Mouse (Mus musculus) c-Kit-positive CD71-negative TER-119-negative erythroid progenitor cells, embryonic 14.5 days (primary cell): ENCODE data around the gene Sox30.
"Not testable (repeated sequence)": the region's sequence is repeated elsewhere in the genome, so short reads cannot be mapped to it uniquely, and the experiment has no call there.

ENCODE experiments used
- DNase-seq: peaks from one replicate; pipeline ENCODE4 v3.0.0-alpha.2; 2013; ENCODE audit warnings: low read depth

The Sox30 gene

DNA sequence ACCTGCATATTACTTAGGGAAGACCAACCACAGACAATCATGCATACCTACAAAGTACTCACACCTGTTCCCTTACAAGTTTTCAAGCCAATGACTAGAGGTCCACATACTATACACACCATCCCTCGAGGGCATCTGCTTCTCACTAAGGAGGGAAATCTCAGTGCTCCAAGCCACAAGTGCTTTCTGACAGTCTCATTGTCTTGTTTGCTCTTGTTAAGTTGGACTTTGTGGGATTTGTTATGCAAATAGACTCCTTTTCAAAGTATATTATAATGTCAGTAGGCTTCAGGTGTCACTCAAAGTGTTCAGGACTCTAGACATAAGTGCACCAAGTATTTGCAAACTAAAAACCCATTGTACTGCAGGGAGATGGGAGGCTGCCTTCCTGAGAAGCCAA, 40.1 kb downstream of the Sox30 start:
- no peak for DNase-seq

DNA sequence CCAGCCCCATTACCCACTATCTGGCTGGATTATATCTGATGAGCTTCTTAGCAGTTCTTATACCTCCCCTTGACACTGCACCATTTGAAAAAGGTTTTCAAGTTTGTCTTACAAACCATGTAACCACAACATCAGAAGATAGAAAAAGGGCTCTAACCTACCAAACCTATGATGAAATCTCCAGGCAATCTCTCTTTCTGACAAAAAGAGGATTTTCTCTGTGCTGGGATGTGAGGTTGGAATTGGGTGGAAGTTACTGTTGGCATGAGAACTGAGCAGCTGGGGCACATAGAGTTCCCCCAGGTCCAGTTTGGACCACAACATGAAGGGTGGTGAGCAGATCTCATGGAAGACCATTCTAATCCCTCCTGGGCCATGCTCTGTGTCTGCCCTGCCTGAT, 41.7 kb downstream of the Sox30 start:
- no peak for DNase-seq

DNA sequence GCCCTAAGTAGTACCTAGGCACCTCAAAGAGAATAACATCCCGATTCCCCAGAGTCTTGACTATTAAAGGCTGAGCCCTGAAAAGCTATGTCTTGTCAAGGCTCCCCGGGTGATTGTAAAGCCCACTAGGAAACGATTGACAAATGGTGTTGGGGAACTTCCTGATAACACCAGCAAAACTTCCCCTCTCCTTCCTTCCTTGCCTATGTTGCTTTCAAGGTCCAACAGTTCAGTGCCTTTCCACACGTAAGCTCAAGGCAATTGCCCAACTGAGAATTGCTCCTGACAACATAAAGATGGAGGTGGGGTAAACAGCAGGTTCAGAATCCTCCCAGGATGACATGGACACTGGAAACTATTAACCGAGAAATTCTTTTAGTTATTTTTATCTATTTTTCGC, 42.9 kb downstream of the Sox30 start:
- DNase-seq, result no peak

DNA sequence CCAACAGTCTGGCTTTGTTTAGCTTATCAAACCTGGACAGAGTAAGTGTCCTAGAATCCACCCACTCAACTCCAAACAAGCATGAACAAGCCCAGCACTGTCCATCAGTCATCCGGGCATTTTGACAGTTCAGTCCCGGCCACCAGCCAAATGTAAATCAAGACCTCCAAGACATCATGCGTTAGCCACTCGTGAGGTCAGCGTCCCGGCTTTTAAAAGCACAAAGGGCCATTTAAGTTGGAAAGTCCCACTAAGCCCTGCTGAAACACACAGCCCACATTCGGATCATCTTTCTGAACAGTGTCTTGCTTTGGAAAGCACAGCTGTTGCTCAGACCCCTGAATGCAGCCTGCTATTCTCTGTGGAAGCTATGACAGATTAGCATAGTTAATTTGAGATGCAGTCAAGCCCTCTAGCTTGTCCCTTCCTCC, 45.9 kb downstream of the Sox30 start:
- no peak for DNase-seq

DNA sequence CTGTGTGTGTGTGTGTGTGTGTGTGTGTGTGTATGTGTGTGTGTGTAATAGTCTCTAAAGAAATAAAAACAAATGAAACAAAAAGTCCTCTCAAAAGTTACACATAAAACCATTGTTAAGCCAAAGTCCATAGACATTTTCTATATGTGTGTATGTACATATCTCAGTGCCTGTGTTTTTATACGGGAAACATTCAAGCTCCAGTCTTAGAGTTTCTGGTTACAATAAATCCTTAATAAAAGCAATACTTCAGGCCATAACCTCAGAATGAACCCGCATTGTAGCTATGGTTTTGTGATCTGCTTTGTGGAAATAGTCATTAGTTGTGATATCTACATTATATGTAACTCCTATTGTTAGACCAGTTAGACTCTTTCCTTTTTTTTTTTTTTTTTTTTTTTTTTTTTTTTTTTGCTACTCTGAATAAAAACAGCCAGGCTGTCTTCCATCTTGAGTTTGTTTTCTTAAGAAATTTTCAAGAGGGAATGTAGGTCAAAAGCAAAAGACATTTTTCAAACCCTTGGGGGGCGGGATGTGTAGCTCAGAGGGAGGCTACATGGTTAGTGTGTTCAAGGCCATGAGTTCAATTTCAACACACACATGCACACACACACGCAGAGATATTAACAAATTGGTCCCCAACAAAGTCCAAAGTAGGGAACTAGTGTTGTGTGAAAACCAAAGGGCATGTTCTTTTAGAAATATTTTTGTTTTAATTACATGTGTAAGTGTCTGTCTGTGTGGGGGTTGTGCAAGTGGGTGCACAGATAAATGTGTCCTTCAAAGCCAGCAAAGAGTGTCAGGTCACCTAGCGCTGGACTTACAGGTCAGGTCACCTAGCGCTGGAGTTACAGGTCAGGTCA, 48.1 kb downstream of the Sox30 start:
- DNase-seq, result no peak

DNA sequence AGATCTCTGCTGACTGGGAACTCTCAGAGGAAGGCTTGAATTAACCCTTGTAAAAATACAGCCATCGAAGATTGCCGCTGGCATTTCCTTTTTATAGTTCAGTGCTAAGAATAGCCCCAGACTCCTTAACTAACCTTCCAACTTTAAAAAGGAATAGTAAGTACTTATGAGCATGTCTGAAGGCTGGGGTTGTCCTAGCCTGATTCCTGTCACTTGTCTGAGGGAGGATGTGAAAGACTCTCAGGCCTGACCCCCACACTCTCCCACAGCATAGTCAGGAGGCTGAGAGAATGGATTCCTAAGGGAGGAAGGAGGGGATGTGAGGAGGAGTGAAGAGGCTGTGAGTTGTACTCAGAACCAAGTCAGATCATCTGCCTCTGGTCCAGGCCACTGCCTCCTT, 49.4 kb downstream of the Sox30 start:
- DNase-seq, result no peak

DNA sequence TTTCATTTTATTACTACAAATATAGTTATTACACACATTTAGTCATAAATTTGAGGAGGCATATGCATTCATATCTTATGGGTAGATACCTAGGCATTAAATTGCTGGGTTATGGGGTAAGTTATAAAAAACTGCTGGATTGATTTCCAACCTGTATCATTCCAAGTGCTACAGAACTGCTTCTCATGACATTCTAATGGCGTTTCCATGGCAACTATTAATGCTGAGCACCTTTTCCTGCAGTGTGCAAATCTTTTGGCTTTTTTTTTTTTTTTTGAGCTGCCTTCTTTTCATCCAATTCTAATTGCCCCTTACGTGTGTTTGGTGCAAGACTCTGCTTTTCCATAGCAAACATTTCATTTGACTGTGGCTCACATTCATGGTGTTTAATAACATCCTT, 49.9 kb downstream of the Sox30 start:
- DNase-seq, result no peak

DNA sequence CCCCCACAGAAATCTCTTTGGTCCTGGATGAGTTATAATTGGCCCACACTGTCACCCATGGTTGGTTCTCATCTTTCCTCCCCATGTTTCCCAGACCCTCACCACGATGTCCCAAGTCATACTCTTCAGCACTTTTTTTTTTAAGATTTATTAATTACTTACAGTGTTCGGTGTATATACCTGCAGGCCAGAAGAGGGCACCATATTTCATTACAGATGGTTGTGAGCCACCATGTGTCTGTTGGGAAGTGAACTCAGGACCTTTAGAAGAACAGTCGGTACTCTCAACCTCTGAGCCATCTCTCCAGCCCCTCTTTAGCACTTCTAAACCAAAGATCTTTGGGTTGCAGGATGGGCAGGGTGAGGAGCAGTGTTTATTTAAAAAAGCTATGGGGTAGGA, 51.4 kb downstream of the Sox30 start:
- no peak for DNase-seq

DNA sequence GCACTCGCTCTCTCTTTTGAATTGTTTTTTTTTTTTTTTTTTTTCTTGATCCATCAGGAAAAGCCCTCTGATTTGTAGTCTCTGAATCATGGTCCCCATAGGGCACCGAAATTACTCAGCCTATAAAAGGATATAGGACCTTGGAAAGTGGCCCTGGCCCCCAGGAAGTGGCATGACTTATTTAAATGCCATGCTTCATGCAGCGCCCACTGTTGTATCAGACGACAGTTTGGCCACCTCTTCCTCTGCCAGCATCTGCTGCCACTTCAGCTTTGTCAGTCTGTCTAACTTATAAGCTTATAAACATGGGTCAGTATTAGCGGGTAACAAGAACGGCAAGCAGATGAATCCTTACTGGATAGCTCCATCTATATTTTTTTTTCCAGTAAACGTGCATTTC, 52.8 kb downstream of the Sox30 start:
- DNase-seq, result no peak

DNA sequence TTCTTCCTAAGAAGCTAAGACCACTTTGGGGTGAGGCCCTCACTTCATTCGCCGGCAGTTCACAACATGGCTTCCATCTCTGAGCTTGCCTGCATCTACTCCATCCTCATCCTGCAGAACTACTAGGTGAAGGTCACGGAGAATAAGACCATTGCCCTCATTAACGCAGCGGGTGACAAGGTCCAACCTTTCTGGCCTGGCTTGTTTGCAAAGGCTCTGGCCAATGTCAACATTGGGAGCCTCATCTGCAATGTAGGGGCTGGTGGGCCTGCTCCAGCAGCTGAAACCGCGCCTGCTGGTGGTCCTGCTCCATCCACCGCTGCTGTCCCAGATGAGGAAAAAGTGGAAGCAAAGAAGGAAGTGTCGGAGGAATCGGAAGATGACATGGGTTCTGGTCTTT, 56.3 kb downstream of the Sox30 start:
- DNase-seq, result no peak

DNA sequence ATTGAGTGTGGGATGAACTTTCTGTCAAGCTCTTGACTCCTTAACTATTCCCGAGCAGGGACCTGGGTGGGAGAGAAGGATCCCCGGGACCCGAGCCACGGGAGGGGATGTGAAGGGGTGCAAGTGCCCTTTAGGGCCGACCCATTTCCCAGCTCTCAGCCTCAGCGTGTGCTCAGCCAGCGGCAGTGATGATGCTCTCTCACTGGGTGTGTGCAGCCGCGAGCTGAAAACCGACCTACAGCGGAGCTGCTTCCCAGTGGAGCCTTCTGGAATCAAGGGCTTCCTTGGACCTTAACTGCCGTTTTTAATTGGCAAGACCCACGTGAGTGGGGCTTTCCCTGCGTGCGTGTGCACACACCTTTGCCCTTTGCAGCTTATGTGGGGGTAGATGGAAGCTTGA, 58.8 kb downstream of the Sox30 start:
- DNase-seq, result no peak

DNA sequence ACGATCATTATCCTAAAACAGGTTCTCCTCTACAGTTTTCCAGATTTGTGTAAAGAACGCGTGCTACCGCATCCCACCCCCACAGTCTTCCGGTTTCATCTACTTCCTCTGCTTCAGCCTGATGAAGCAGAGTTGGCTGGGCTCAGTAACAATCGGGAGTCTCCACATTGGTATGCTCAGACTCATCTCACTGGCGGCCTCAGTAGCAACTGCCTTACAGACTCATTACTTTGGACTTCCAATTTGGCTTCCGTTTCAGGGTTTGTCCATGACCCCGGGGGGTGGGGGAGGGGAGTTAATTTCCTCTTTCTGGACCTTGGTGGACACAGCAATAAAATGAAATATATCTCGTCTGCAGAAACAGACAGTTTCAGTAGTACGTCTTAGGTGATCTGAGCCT, 59.2 kb downstream of the Sox30 start:
- DNase-seq, result no peak

DNA sequence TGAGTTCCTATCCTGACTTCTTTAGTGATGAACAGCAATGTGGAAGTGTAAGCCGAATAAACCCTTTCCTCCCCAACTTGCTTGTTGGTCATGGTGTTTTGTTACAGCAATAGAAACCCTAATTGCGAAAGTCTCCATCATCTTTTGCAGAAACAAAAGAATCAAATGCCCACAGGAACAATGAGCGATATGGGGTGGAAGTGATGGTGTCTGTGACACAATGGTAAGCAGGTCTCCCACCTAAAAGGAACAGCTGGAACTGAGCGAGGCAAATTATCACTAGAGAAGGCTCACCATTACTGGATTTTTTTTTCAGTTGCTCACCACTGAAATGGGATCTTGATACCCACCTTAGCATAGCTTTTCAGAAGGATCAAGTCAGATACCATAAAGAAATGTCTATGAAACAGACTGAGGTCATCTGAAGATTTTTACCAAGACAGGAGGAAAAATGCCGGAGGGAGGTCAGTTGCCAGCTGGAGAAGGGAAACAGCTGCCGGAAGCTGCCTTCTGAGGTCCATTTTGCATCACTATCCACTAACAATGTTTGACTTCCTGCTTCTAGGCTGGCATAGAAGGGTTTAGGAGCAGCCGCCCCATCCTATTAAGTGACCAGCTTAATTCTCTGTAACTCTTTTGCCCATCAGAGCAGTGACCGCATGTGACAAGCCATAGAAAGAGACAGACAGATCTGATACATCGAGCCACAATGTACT, 60.9 kb downstream of the Sox30 start:
- no peak for DNase-seq

DNA sequence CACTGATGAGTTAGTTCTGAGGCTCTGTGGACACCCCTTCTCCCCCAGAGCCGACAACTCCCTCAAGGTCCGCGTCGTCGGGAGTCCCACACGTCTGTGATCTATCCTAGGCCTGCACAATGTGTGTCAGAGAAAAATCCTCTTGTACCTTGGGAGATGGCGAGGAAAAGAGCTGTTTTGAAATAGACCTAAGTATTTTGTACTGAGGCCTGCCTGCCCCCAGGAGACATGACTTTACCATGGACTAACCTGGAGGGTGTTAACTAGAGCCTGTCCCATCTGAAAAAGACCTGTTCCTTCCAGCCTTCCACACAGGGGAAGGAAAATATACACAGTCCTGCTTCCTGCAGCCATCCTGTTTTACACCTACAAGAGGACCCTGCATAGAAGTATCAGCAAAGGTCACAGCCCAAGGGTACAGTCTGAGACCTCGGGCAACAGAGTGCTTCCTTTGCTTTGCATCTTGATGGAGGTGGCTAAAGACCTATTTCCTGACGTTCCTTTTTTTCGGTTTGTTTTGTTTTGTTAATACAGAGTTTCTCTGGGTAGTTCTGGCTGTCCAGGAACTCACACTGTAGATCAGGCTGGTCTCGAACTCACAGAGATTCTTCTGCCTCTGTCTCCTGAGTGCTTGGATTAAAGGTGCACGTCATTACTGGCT, 61.6 kb downstream of the Sox30 start:
- DNase-seq, result no peak

DNA sequence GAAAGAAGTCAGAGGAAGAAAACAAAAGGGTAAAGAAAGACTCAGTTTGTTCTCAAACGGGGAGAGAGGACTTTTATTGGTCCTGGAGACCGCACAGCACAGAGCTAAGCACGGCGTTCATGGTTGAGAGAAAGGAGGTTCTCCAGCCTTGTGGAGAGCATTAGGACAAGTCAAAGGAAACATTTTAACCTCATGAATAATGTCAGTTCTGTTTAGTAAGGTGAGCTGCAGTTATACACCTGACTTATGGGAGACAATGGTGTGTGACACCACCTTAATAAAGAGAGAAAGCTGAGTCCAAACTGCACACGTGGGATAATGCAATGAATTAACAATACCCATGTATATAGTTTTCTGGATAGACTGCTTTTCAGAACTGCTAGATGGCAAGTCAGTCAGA, 64.7 kb downstream of the Sox30 start:
- no peak for DNase-seq

DNA sequence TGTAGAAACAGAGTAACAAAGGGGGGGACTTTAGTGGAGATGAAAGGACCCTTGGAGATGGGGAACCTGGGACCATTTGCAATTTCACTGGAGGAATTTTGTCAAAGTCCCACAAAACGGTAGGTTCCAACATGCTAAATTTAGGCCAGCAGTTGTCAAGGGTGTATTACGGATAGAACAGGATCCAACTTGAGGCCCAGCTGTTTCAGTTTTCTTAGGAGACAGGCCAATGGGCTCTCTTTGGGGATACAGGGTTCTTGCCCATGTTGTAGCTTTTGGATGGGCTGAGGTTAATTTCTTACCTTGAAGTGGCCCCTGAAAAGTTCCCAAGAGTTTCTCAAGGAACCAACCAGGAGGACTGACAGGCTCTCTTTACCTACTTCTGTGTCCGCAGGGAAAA, 67.2 kb downstream of the Sox30 start:
- DNase-seq, result no peak

DNA sequence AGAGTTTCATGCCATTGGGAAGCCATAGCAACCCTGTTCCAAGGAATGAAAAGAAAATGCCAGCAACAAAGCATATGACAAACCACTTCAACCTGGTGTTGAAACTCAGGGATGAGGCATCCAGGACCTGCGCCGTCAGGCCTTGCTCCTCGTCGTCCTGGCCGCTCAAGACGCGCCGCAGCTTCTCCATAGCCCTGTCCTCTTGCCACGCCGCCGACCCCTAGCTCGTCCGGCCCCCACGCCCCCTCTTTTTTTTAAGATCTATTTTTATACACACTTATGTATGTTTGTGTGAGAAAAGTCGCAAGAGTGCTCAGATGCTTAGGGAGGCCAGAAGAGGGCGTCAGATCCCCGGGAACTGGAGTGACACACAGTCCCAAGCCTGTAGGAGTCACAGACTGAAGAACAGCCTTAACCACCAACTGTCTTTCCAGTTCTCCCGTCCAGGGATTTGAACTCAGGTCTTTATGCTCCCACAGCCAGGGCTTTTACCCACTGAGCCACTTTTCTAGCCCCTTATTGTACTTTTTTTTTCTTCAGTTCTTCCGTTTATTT, 72.1 kb downstream of the Sox30 start, which contains the start of gene Gm12166:
Gene Gm12166 (minus strand): TSS at position 217 of the 555 bp plus-strand sequence.
- not testable (repeated sequence) for DNase-seq

DNA sequence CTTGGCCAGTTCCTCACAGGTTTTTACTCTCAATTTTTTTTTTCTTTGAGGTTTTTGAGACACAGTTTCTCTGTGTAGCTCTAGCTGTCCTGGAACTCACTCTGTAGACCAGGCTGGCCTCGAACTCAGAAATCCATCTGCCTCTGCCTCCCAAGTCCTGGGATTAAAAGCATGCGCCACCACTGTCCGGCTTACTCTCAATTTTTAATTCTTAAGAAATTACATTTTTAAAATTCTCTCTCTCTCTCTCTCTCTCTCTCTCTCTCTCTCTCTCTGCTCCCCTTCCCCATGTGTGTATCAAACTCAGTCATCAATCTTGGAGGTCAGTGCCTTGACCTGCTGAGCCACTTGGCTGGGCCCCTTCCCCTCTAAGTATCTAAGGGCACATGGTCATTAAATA, 73.3 kb downstream of the Sox30 start:
- not testable (repeated sequence) for DNase-seq

DNA sequence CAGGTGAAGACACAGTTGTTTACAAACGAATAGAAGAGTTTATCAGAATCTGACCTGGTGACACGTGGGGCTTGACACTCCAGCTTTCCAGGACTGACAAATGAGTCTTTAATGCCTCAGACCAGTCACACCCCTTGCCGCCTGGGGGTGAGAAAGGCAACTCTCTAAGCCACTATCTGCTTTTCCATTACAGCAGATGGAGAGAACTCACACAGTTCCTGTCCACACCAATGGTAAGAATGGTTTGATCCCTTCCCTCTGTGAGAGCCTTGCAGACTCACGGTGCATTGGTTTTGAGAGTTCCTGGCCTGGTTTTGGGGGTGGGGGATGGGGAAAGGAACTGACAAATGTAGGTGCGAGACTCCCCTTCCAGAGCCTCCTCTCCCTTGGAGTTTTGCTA, 74.2 kb downstream of the Sox30 start:
- no peak for DNase-seq

DNA sequence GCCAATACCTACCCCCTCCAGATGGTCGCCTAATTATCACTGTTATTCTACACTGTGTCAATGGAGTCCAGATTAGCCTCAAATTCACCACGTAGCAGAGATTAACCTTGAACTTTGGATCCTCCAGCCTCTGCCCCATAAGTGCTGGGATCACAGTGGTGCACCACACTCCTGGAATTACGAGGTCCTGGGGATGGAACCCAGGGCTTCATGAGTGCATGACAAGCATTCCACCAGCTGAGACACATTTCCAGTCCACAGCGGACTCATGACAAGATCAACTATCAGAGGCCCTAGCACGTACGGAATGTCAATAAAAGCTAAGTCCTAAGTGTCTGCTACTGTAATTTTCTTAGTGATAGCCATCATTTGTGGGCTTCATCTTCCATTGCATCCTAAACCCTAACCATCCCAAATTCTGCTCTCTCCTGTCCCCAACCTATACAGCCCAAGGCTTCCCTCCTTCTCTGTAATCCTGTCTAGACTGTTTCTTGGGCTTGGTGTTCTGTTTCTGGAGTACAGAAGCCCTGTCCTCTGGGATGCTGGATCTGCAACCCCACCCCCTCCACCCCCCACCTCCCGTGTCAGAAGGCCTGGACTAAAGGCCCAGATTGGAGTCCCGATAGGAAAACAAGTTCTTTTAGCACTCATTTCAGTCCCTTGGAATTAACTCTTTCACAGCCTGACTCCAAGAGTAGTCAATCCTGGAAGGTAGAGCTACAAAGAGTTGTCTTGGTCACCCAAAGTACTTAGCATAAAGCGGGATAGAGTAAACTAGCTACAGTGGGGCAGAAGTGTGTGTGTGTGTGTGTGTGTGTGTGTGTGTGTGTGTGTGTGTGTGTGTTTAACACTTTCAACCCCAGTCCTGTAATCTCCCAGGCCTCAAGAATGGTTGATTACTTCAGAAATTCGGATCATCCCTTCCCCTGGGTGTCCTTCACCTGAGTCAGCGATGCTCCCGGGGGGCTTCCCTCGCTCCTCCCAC, 75.1 kb downstream of the Sox30 start:
- no peak for DNase-seq
